ENCODE assay signal across 25 mouse cellular contexts in genomic region chr5:64541765-64542164, GRCm38 (mm10).
DNase-seq lines count a peak whose midpoint lies in the region; ATAC-seq and TF ChIP-seq lines count a peak whose summit lies in the region.
"Had no signal": no experiment of that assay in that cellular context is flagged by ENCODE, and none has a peak within 500 bp of the region (broad histone marks: within the 10 kb centered on the region; RNA-seq: fewer than 3 reads in every experiment).

No protein-coding gene starts in this region.

- H3K36me3 ChIP-seq in forebrain, embryonic 16.5 days (ENCODE audit: control insufficient read depth, insufficient read depth) = no peaks in the 10 kb centered on the region
- H3K36me3 ChIP-seq in forebrain, embryonic 13.5 days (ENCODE audit: poor library complexity, severe bottlenecking) = no peaks in the 10 kb centered on the region
- H3K36me3 ChIP-seq in lung, embryonic 14.5 days (ENCODE audit: insufficient read depth) = no peaks in the 10 kb centered on the region
- H3K36me3 ChIP-seq in stomach, postnatal 0 days (ENCODE audit: control insufficient read depth, insufficient read depth, low read length) = no peaks in the 10 kb centered on the region
- H3K36me3 ChIP-seq: hindbrain, embryonic 13.5 days; liver, embryonic 13.5 days; neural tube, embryonic 12.5 days had no signal

- ATAC-seq in forebrain, embryonic 16.5 days = peak; percentile 38; the same call in 1 of the 2 replicates
- ATAC-seq in forebrain, embryonic 13.5 days = no peak
- ATAC-seq in lung, embryonic 14.5 days (ENCODE audit: insufficient read depth) = no peak
- no peak for ATAC-seq in stomach, postnatal 0 days (ENCODE audit: low FRiP score, low TSS enrichment)
- ATAC-seq: lung, postnatal 0 days had no signal

- no peaks in the 10 kb centered on the region for H3K27me3 ChIP-seq in forebrain, embryonic 16.5 days (replicated peaks; ENCODE audit: control insufficient read depth, insufficient read depth, low read length)
- H3K27me3 ChIP-seq in forebrain, embryonic 13.5 days = no peaks in the 10 kb centered on the region
- no peaks in the 10 kb centered on the region for H3K27me3 ChIP-seq in lung, embryonic 14.5 days (ENCODE audit: insufficient read depth, low read length)
- H3K27me3 ChIP-seq in stomach, postnatal 0 days (ENCODE audit: control insufficient read depth, insufficient read depth, low read length) = no peaks in the 10 kb centered on the region
- H3K27me3 ChIP-seq: CH12.LX; hindbrain, embryonic 13.5 days; liver, embryonic 13.5 days; neural tube, embryonic 12.5 days had no signal

- no peak overlapping the region for H3K4me3 ChIP-seq in forebrain, embryonic 16.5 days (replicated peaks; ENCODE audit: low read length)
- no peak overlapping the region for H3K4me3 ChIP-seq in forebrain, embryonic 13.5 days
- H3K4me3 ChIP-seq in lung, embryonic 14.5 days (ENCODE audit: low read depth, low read length) = no peak overlapping the region
- H3K4me3 ChIP-seq in stomach, postnatal 0 days (ENCODE audit: low read depth, low read length) = no peak overlapping the region
- H3K4me3 ChIP-seq: hindbrain, embryonic 13.5 days; liver, embryonic 13.5 days; neural tube, embryonic 12.5 days had no signal

- H3K27ac ChIP-seq in forebrain, embryonic 16.5 days (ENCODE audit: low read length) = no peak overlapping the region
- H3K27ac ChIP-seq in forebrain, embryonic 13.5 days = no peak overlapping the region
- H3K27ac ChIP-seq in lung, embryonic 14.5 days (ENCODE audit: low read depth) = peak overlapping the region; percentile 10; the same call in 1 of the 2 replicates
- peak overlapping the region; percentile 46 for H3K27ac ChIP-seq in stomach, postnatal 0 days (replicated peaks)
- H3K27ac ChIP-seq: hindbrain, embryonic 13.5 days; liver, embryonic 13.5 days; neural tube, embryonic 12.5 days had no signal

- no peak overlapping the region for H3K9ac ChIP-seq in forebrain, embryonic 16.5 days (replicated peaks; ENCODE audit: low read depth, low read length)
- H3K9ac ChIP-seq in forebrain, embryonic 13.5 days = no peak overlapping the region
- no peak overlapping the region for H3K9ac ChIP-seq in lung, embryonic 14.5 days
- no peak overlapping the region for H3K9ac ChIP-seq in stomach, postnatal 0 days (ENCODE audit: low read length)
- H3K9ac ChIP-seq: hindbrain, embryonic 13.5 days; liver, embryonic 13.5 days; neural tube, embryonic 12.5 days had no signal

- DNase-seq in lung, embryonic 14.5 days = no peak
- no peak for DNase-seq in lung, postnatal 14 days
- peak; percentile 63 for DNase-seq in brain, embryonic 14.5 days (ENCODE audit: low read depth)
- DNase-seq in stomach, postnatal 0 days (ENCODE audit: low spot score) = no peak
- DNase-seq in frontal cortex, postnatal 25 days (ENCODE audit: low spot score in 2 of 2) = no peak
- DNase-seq in layer of hippocampus, adult 8-10 months (ENCODE audit: low spot score in 2 of 2) = no peak
- DNase-seq: adrenal gland, adult 2 months; cerebellum, adult 11 months; cerebellum, postnatal 14 days; embryo, embryonic 11 days; gastrocnemius, postnatal 10 days; heart, postnatal 14 days; kidney, adult 11 months; kidney, postnatal 10 days; layer of hippocampus, adult 9-11 months; liver, embryonic 13.5 days; right cerebral cortex, postnatal 25 days; thymus, postnatal 36 days had no signal

- no peak for TF ChIP-seq POLR2A in brain, embryonic 14.5 days (IDR thresholded peaks at IDR 0.05; ENCODE audit: borderline replicate concordance, extremely low read depth, insufficient read depth, insufficient read length, poor library complexity, severe bottlenecking)

- H3K4me1 ChIP-seq in forebrain, embryonic 16.5 days (replicated peaks; ENCODE audit: control insufficient read depth, insufficient read depth, low read length) = no peaks in the 10 kb centered on the region
- H3K4me1 ChIP-seq in forebrain, embryonic 13.5 days = no peaks in the 10 kb centered on the region
- H3K4me1 ChIP-seq in lung, embryonic 14.5 days (ENCODE audit: insufficient read depth) = peaks cover 9% of the 10 kb centered on the region; the same call in 1 of the 2 replicates
- H3K4me1 ChIP-seq in stomach, postnatal 0 days (replicated peaks; ENCODE audit: control insufficient read depth, insufficient read depth) = 0 out of 2 replicates have a peak, but pooled peaks cover 2% of the 10 kb centered on the region

- H3K9me3 ChIP-seq in forebrain, embryonic 16.5 days (ENCODE audit: control insufficient read depth, low read length) = no peaks in the 10 kb centered on the region
- H3K9me3 ChIP-seq in forebrain, embryonic 13.5 days (replicated peaks) = no peaks in the 10 kb centered on the region; the same call in 1 of the 2 replicates
- no peaks in the 10 kb centered on the region for H3K9me3 ChIP-seq in lung, embryonic 14.5 days (ENCODE audit: low read depth, low read length)
- no peaks in the 10 kb centered on the region for H3K9me3 ChIP-seq in stomach, postnatal 0 days (ENCODE audit: control insufficient read depth, low read length)

- H3K4me2 ChIP-seq in forebrain, embryonic 16.5 days (ENCODE audit: low read length) = no peak overlapping the region
- H3K4me2 ChIP-seq in forebrain, embryonic 13.5 days = no peak overlapping the region
- no peak overlapping the region for H3K4me2 ChIP-seq in lung, embryonic 14.5 days
- no peak overlapping the region for H3K4me2 ChIP-seq in stomach, postnatal 0 days (replicated peaks; ENCODE audit: low read depth)
- H3K4me2 ChIP-seq: heart, embryonic 11.5 days; hindbrain, embryonic 13.5 days; liver, embryonic 13.5 days; neural tube, embryonic 12.5 days had no signal

- TF ChIP-seq EP300 in stomach, postnatal 0 days (optimal IDR thresholded peaks at IDR 0.05) = no peak

- no peak for TF ChIP-seq CTCF in lung, embryonic 14.5 days (IDR thresholded peaks at IDR 0.05; ENCODE audit: low read depth)
- no peak for TF ChIP-seq CTCF in brain, embryonic 14.5 days (IDR thresholded peaks at IDR 0.05; ENCODE audit: borderline replicate concordance, extremely low read depth, insufficient read depth, insufficient read length)
- no peak for TF ChIP-seq CTCF in stomach, postnatal 0 days (IDR thresholded peaks at IDR 0.05; ENCODE audit: low read depth)

Comparison
In these comparisons a context has a peak if more than half of its experiments do, and no peak if none do; other contexts are left out.
1. H3K27ac ChIP-seq: peak in lung, embryonic 14.5 days (single experiment) and stomach, postnatal 0 days (single experiment); none in forebrain, embryonic 16.5 days (single experiment) and forebrain, embryonic 13.5 days (single experiment).